Mouse (Mus musculus) lung, postnatal 36 days (tissue): Measurements from ENCODE around the gene Suv39h1.
"Not testable (repeated sequence)": the region's sequence is repeated elsewhere in the genome, so short reads cannot be mapped to it uniquely, and the experiment has no call there.

Experiments
- DNase-seq: peaks from one replicate; pipeline ENCODE4 v3.0.0; 2022; ENCODE audit warnings: mixed read lengths

Gene Suv39h1

GRCm38 (mm10) chrX:8024795-8025194, 49.8 kb downstream of the Suv39h1 start:
- no peak for DNase-seq

- no peak for DNase-seq
Observed at GRCm38 (mm10) chrX:8020111-8020778, 54.3 kb downstream of the Suv39h1 start.

GRCm38 (mm10) chrX:8018286-8018685, 56.3 kb downstream of the Suv39h1 start, which contains the start of gene Glod5:
Gene Glod5, minus strand, starts transcription at chrX:8018492.
- DNase-seq: no peak

- peak; percentile 15 for DNase-seq
Observed at GRCm38 (mm10) chrX:8017142-8017541, 57.4 kb downstream of the Suv39h1 start.

- not testable (repeated sequence) for DNase-seq
Observed at GRCm38 (mm10) chrX:8015675-8016074, 58.9 kb downstream of the Suv39h1 start.

- DNase-seq: no peak
Observed at GRCm38 (mm10) chrX:8013569-8014314, 60.8 kb downstream of the Suv39h1 start.

GRCm38 (mm10) chrX:8013157-8013556, 61.4 kb downstream of the Suv39h1 start:
- no peak for DNase-seq
